Mouse (Mus musculus) small intestine, adult 2 months (tissue): ENCODE measurements around the gene Ebf1.

Experiments used
- CTCF ChIP-seq: fragments of 200-500 bp; IDR thresholded peaks from 2 replicates; pipeline ENCODE4 v1.5.1; 2012; ENCODE audit warnings: low read depth, mild to moderate bottlenecking, control low read depth, inconsistent platforms, low read length, moderate library complexity, mixed read lengths; ENCODE audit not compliant: insufficient replicate concordance, insufficient read length; ENCODE audit errors: extremely low read depth
- POLR2A ChIP-seq: fragments of 200-500 bp; IDR thresholded peaks from 2 replicates; pipeline ENCODE4 v1.6.1; 2012; ENCODE audit warnings: low read depth, mild to moderate bottlenecking, control low read depth, inconsistent platforms, low read length, moderate library complexity

- TF ChIP-seq CTCF (no peak), POLR2A (no peak)
Observed at GRCm38 (mm10) chr11:44616078-44616787, 884 bp upstream of the Ebf1 start.
